Mouse (Mus musculus) forebrain, embryonic 15.5 days (tissue): ENCODE measurements around the gene Arid4b. TPM values are rescaled to one million over a fixed set of nuclear protein-coding genes. Genes with fewer than 3 reads are reported as not detected.
"Not testable (repeated sequence)": the region's sequence is repeated elsewhere in the genome, so short reads cannot be mapped to it uniquely, and the experiment has no call there.

Experiments used
- ATAC-seq: fragments of 200-750 bp; cut with Nextera tagmentation; replicated peaks from 2 replicates; pipeline ENCODE4 v1.8.0; 2017; ENCODE audit warnings: mild to moderate bottlenecking, moderate TSS enrichment, moderate library complexity
- H3K27ac ChIP-seq: fragments of 300-500 bp; sonication (generic); replicated peaks from 2 replicates; pipeline ENCODE4 v1.5.1; 2015; ENCODE audit warnings: mild to moderate bottlenecking, inconsistent platforms
- H3K27me3 ChIP-seq: fragments of 300-500 bp; sonication (generic); 2 replicates; pipeline ENCODE4 v1.6.1; 2015; ENCODE audit warnings: inconsistent platforms
- H3K36me3 ChIP-seq: fragments of 300-500 bp; sonication (generic); 2 replicates; pipeline ENCODE4 v1.6.1; 2015; ENCODE audit warnings: mild to moderate bottlenecking, inconsistent platforms
- H3K4me1 ChIP-seq: fragments of 300-500 bp; sonication (generic); 2 replicates; pipeline ENCODE4 v1.6.1; 2015; ENCODE audit warnings: inconsistent platforms
- H3K4me2 ChIP-seq: fragments of 300-500 bp; sonication (generic); replicated peaks from 2 replicates; pipeline ENCODE4 v1.6.1; 2015; ENCODE audit warnings: mild to moderate bottlenecking, inconsistent platforms
- H3K4me3 ChIP-seq: fragments of 300-500 bp; sonication (generic); 2 replicates; pipeline ENCODE4 v1.5.1; 2015; ENCODE audit warnings: mild to moderate bottlenecking, inconsistent platforms
- H3K9ac ChIP-seq: fragments of 300-500 bp; sonication (generic); replicated peaks from 2 replicates; pipeline ENCODE4 v1.6.1; 2015; ENCODE audit warnings: mild to moderate bottlenecking, inconsistent platforms
- H3K9me3 ChIP-seq: fragments of 300-500 bp; sonication (generic); 2 replicates; pipeline ENCODE4 v1.6.1; 2016; ENCODE audit warnings: inconsistent platforms
- WGBS: fragments of 180-500 bp; shearing (Covaris S2); methylation state at CpG from one replicate; pipeline ENCODE4 v1.1.7; 2015; ENCODE audit warnings: mixed read lengths; 5-methylcytosine and 5-hydroxymethylcytosine counted together
- polyA plus RNA-seq: library from polyadenylated mRNA; unstranded; fragments of >200 nt; fragmentation: Nextera tagmentation; extraction: Ambion mirVana; gene quantifications from 2 replicates; pipeline ENCODE4 v1.2.1, GENCODE M21; 2015

Gene Arid4b
- polyA plus RNA-seq, result 102 TPM in 2 replicates

DNA sequence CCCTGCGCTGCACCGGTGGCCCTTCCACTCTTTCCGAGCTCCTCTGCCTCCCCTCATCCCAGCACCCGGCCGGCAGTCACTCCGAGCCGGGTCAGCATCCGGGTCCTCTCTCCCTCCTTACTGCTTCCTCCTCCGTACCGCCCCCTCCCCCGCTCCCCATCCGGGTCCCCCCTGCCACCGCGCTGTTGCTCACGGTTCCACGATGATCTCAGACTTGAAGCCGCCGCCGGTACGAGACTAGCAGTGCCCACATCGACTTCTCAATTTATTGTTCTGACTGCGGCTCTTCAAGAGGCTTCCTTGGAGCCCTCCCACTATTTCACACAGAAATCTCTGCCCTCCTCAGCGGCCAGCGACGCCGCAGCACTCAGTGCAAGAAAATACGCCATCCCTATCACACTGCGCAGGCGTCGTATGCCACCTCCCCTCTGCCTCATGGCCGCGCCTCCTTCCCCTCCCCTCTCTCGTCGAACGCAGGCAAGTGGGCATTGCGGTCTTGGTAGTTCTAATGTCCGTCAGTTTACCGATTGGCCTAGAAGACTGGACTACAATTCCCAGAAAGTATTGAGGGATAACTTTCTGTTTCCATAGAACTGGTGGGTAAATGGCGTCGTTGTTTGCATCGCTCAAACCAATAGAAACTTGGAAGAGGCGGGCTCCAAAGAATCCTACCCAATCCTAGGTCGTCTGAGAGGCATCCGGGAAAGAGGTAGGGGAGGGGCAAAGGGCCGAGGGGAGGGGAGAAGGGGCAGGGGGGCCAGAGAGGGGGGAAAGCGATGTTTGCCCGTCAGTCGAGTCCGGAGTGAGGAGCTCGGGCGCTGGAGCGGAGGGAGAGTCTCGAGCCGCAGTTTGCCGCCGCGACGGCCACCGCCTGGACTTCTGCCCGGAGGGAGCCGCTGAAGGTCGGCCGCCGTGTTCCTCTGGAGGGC lies at the start of gene Arid4b, which contains the start of gene Ggps1:
TSS of gene Arid4b (plus strand) at position 220 of the 929 bp plus-strand sequence.
TSS of gene Ggps1 (minus strand) at position 476 of the 929 bp plus-strand sequence.
- Histone ChIP-seq H3K9me3 (no peaks in the 10 kb centered on the region), H3K9ac (peak within 1 kb of the TSS; percentile 92), H3K4me3 (peak within 1 kb of the TSS; percentile 78), H3K27me3 (no peaks in the 10 kb centered on the region), H3K27ac (peak within 1 kb of the TSS; percentile 97), H3K4me1 (peaks cover 40% of the 10 kb centered on the region), H3K36me3 (0 out of 2 replicates have a peak, but pooled peaks cover 6% of the 10 kb centered on the region), H3K4me2 (peak within 1 kb of the TSS; percentile 69)
- WGBS, result under 1% methylated on average over 63 of the region's 64 CpGs
- peak; percentile 98 for ATAC-seq

DNA sequence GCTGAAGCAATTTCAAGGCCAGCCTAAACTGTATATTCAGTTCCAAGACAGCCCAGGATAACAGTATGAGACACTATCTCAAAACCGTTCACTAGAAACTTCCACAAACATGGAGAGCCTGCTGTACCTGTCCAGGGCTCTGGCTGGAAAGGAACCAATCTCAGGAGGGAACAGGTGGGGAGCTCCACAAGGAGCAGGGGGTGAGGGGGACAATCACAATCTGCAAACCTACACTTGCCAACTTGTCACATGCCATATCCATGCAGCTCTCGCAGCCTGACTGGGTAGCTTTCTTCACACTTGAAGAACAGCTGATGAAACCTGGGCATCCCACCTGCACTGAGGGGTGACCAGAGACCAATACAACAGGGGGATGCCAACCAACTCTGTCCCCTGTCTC lies 49.0 kb upstream of the Arid4b start:
- H3K4me1 ChIP-seq, result no peaks in the 10 kb centered on the region
- WGBS, result 97% methylated on average over 2 of the region's 2 CpGs
- H3K27me3 ChIP-seq, result no peaks in the 10 kb centered on the region
- H3K27ac ChIP-seq, result no peak overlapping the region
- no peak overlapping the region for H3K9ac ChIP-seq
- H3K9me3 ChIP-seq, result no peaks in the 10 kb centered on the region
- peaks cover 51% of the 10 kb centered on the region for H3K36me3 ChIP-seq
- no peak overlapping the region for H3K4me2 ChIP-seq
- ATAC-seq, result no peak
- H3K4me3 ChIP-seq, result no peak overlapping the region

GRCm38 (mm10) chr13:14014540-14014939 lies 48.5 kb upstream of the Arid4b start:
- Histone ChIP-seq H3K4me3 (no peak overlapping the region), H3K9me3 (no peaks in the 10 kb centered on the region), H3K27me3 (no peaks in the 10 kb centered on the region), H3K9ac (no peak overlapping the region), H3K27ac (no peak overlapping the region), H3K4me2 (no peak overlapping the region), H3K4me1 (no peaks in the 10 kb centered on the region), H3K36me3 (peaks cover 54% of the 10 kb centered on the region)
- ATAC-seq, result no peak
- WGBS, result 94% methylated on average over 4 of the region's 4 CpGs

- Histone ChIP-seq H3K4me1 (no peaks in the 10 kb centered on the region), H3K27me3 (no peaks in the 10 kb centered on the region), H3K4me3 (no peak overlapping the region), H3K27ac (no peak overlapping the region), H3K4me2 (no peak overlapping the region), H3K9me3 (no peaks in the 10 kb centered on the region), H3K36me3 (peaks cover 50% of the 10 kb centered on the region), H3K9ac (no peak overlapping the region)
- WGBS, result 94% methylated on average over 6 of the region's 6 CpGs
- ATAC-seq, result no peak
These were observed 47.4 kb upstream of the Arid4b start for GRCm38 (mm10) chr13:14015609-14016008.

GRCm38 (mm10) chr13:14018283-14018682 lies 44.7 kb upstream of the Arid4b start:
- Histone ChIP-seq H3K4me1 (no peaks in the 10 kb centered on the region), H3K9ac (no peak overlapping the region), H3K27me3 (no peaks in the 10 kb centered on the region), H3K36me3 (peaks cover 37% of the 10 kb centered on the region), H3K4me2 (no peak overlapping the region), H3K27ac (no peak overlapping the region), H3K9me3 (no peaks in the 10 kb centered on the region), H3K4me3 (no peak overlapping the region)
- ATAC-seq, result no peak

DNA sequence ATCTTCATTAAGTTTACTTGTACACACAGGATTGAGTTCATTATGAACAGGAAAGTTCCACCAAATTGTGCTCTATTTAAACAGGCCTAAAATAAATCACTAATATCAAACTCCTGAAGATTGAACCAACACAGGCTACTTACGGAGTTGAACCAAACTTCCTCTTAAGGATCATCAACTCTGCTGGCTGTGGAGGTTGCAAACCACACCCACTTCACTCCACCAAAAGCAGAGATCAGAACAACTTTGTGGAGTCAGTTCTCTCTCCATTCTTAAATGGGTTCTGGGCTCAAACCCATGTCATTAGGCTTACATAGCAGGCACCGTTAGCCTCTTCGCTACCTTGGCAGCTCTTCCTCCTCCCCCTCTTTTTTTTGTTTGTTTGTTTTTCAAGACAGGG lies 44.2 kb upstream of the Arid4b start:
- H3K4me2 ChIP-seq, result no peak overlapping the region

GRCm38 (mm10) chr13:14021417-14021816 lies 41.6 kb upstream of the Arid4b start:
- WGBS, result 88% methylated on average over 11 of the region's 12 CpGs
- H3K36me3 ChIP-seq, result peaks cover 28% of the 10 kb centered on the region
- H3K4me2 ChIP-seq, H3K9me3 ChIP-seq, H3K9ac ChIP-seq, ATAC-seq, H3K4me3 ChIP-seq, H3K27ac ChIP-seq, H3K4me1 ChIP-seq, H3K27me3 ChIP-seq: not testable (repeated sequence)

More for the DNA sequence above, 44.2 kb upstream of the Arid4b start:
- 95% methylated on average over 3 of the region's 3 CpGs for WGBS
- no peaks in the 10 kb centered on the region for H3K27me3 ChIP-seq
- no peaks in the 10 kb centered on the region for H3K4me1 ChIP-seq
- H3K27ac ChIP-seq, result no peak overlapping the region
- peaks cover 32% of the 10 kb centered on the region for H3K36me3 ChIP-seq
- no peak overlapping the region for H3K4me3 ChIP-seq
- no peaks in the 10 kb centered on the region for H3K9me3 ChIP-seq
- no peak overlapping the region for H3K9ac ChIP-seq
- ATAC-seq, result no peak

DNA sequence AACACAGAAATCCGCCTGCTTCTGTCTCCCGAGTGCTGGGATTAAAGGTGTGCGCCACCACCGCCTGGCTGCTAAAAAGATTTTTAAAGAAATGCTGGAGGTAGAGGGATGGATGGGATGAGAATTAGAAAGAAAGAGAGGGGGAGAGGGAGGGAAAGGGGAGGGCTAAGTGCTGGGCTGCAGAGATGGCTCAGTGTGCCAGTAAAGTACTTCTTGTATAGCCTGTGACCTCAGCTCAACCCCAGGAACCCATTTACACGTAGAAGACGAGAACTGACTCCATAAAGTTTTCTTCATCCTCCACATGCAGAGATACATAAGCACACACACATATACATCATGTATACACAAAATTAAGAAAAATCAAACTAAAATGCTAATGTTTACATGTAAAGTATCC lies 37.5 kb upstream of the Arid4b start:
- Histone ChIP-seq H3K27me3 (no peaks in the 10 kb centered on the region), H3K4me1 (no peaks in the 10 kb centered on the region), H3K9ac (no peak overlapping the region), H3K4me2 (no peak overlapping the region), H3K36me3 (peaks cover 27% of the 10 kb centered on the region), H3K4me3 (no peak overlapping the region), H3K27ac (no peak overlapping the region), H3K9me3 (no peaks in the 10 kb centered on the region)
- WGBS, result 97% methylated on average over 6 of the region's 6 CpGs
- no peak for ATAC-seq

DNA sequence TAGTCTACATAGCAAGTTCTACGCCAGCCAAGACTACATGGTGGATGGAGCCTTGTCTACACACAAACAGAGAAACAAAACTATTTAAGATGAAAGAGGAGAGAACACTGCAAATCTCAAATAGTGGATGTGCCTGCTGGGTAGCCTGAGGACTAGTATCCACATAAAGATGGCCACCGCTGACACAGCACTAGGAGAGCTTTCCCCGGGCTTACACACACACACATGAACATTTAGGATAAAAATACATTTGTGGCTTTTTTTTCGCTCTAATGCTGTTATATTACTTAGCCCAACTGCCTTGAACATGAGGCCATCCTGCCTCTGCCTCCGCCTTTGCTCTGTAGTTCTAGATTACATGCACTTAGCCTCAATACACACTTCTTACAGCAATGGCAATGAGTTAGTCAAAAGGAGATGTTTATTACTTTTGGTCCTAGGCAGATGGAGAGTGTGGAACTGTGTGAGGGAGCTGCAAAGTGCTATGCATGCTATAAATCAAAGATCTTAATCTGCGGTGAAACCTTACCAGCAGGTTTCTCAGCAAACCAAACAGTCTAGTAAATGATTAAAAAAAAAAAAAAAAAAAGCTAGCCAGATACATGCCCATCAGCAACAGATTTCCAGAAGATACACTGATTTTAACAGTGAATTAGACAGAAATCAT lies 36.7 kb upstream of the Arid4b start:
- 97% methylated on average over 6 of the region's 6 CpGs for WGBS
- Histone ChIP-seq H3K27me3 (no peaks in the 10 kb centered on the region), H3K27ac (no peak overlapping the region), H3K4me2 (no peak overlapping the region), H3K4me1 (no peaks in the 10 kb centered on the region), H3K9me3 (no peaks in the 10 kb centered on the region), H3K36me3 (peaks cover 27% of the 10 kb centered on the region), H3K9ac (no peak overlapping the region), H3K4me3 (no peak overlapping the region)
- ATAC-seq, result no peak

DNA sequence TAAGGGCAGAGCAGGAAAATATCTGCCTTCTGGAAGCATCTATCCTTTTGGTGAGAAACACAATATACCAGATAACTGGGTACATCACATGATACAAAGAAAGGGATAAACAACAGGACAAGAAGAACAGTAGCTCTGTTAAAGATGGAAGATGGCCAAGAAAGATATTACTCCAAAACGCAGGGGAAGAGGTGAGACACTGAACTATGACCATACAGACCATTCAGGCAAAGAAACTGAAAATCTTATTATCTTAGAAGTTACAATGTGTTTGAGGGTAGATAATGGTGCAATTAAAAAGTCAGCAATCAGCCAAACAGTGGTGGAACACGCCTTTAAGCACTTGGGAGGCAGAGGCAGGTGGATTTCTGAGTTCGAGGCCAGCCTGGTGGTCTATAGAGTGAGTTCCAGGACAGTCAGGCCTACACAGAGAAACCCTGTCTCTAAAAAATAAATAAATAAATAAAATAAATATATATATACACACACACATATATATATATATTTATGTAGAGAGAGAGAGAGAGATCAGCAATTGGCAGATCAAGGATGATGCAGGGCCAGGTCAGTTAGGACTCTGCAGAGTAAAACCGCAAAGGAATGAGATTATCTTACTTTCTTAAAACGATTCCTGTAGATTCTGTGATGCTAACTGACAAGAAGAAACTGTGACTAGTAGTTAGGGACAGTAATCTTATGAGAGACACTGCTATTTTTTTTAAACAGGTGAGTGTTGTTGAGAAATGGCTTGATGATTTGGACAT lies 29.5 kb upstream of the Arid4b start:
- Histone ChIP-seq H3K4me3 (no peak overlapping the region), H3K27ac (no peak overlapping the region), H3K4me2 (no peak overlapping the region), H3K9me3 (no peaks in the 10 kb centered on the region), H3K27me3 (no peaks in the 10 kb centered on the region), H3K9ac (no peak overlapping the region), H3K4me1 (peaks cover 7% of the 10 kb centered on the region), H3K36me3 (peaks cover 5% of the 10 kb centered on the region; the same call in 1 of the 2 replicates)
- no peak for ATAC-seq
- WGBS, result 93% methylated on average over 5 of the region's 5 CpGs

- no peak overlapping the region for H3K9ac ChIP-seq
- ATAC-seq, result no peak
- no peak overlapping the region for H3K4me3 ChIP-seq
- H3K4me2 ChIP-seq, result no peak overlapping the region
- no peak overlapping the region for H3K27ac ChIP-seq
- no peaks in the 10 kb centered on the region for H3K27me3 ChIP-seq
- H3K9me3 ChIP-seq, result no peaks in the 10 kb centered on the region
- H3K36me3 ChIP-seq, result peaks cover 2% of the 10 kb centered on the region; the same call in 1 of the 2 replicates
- H3K4me1 ChIP-seq, result peaks cover 12% of the 10 kb centered on the region
These were observed 29.0 kb upstream of the Arid4b start for GRCm38 (mm10) chr13:14034073-14034348.

DNA sequence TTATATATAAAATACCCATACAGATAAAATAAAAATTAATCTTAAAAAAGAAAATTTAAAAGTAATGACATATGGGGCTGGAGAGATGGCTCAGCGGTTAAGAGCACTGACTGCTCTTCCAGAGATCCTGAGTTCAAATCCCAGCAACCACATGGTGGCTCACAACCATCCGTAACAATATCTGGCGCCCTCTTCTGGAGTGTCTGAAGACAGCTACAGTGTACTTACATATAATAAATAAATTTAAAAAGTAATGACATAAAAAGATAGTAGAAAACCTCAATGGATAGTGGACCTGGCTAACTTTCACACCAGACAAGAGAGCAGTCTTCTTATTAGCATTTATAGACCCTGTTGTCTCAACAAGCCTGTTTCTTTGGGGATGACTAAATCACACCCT lies 27.7 kb upstream of the Arid4b start:
- H3K27me3 ChIP-seq, H3K4me3 ChIP-seq, H3K27ac ChIP-seq, ATAC-seq, H3K9ac ChIP-seq, H3K9me3 ChIP-seq, H3K4me2 ChIP-seq, H3K36me3 ChIP-seq: not testable (repeated sequence)
- 93% methylated on average over 3 of the region's 3 CpGs for WGBS
- H3K4me1 ChIP-seq, result peaks cover 18% of the 10 kb centered on the region
